Mouse (Mus musculus): ENCODE data around the gene Spata45. TPM values are rescaled to one million over a fixed set of nuclear protein-coding genes. Genes with fewer than 3 reads are reported as not detected.

The Spata45 gene
- polyA plus RNA-seq, 1 experiment, result 182 TPM

- Histone ChIP-seq H3K36me3 (ENCODE audit: control insufficient read depth, insufficient read depth, low read length) (no peaks in the 10 kb centered on the region), H3K27me3 (ENCODE audit: control insufficient read depth, insufficient read depth, low read length) (no peaks in the 10 kb centered on the region), H3K4me1 (ENCODE audit: control insufficient read depth, insufficient read depth, low read length) (no peaks in the 10 kb centered on the region), H3K27ac (ENCODE audit: control insufficient read depth, insufficient read depth, low read depth, low read length) (no peak overlapping the region), H3K4me3 (ENCODE audit: control insufficient read depth, low read depth, low read length) (no peak overlapping the region)
- TF ChIP-seq POLR2A (IDR thresholded peaks at IDR 0.05; ENCODE audit: control insufficient read depth, low read depth, low read length), result no peak
- peak; percentile 37; the same call in 1 of the 2 replicates for TF ChIP-seq CTCF (IDR thresholded peaks at IDR 0.05; ENCODE audit: control insufficient read depth, insufficient read depth, insufficient replicate concordance, low read depth, low read length)
Observed at GRCm38 (mm10) chr1:191084951-191085559, 48.6 kb downstream of the Spata45 start.

GRCm38 (mm10) chr1:191085597-191085996, 49.2 kb downstream of the Spata45 start:
- Histone ChIP-seq H3K36me3 (ENCODE audit: control insufficient read depth, insufficient read depth, low read length) (no peaks in the 10 kb centered on the region), H3K27ac (ENCODE audit: control insufficient read depth, insufficient read depth, low read depth, low read length) (no peak overlapping the region), H3K4me3 (ENCODE audit: control insufficient read depth, low read depth, low read length) (no peak overlapping the region), H3K4me1 (ENCODE audit: control insufficient read depth, insufficient read depth, low read length) (no peaks in the 10 kb centered on the region), H3K27me3 (ENCODE audit: control insufficient read depth, insufficient read depth, low read length) (no peaks in the 10 kb centered on the region)
- TF ChIP-seq CTCF (IDR thresholded peaks at IDR 0.05; ENCODE audit: control insufficient read depth, insufficient read depth, insufficient replicate concordance, low read depth, low read length) (no peak), POLR2A (IDR thresholded peaks at IDR 0.05; ENCODE audit: control insufficient read depth, low read depth, low read length) (no peak)

GRCm38 (mm10) chr1:191086304-191086878, 50.0 kb downstream of the Spata45 start:
- Histone ChIP-seq H3K4me3 (ENCODE audit: control insufficient read depth, low read depth, low read length) (no peak overlapping the region), H3K36me3 (ENCODE audit: control insufficient read depth, insufficient read depth, low read length) (no peaks in the 10 kb centered on the region), H3K27ac (ENCODE audit: control insufficient read depth, insufficient read depth, low read depth, low read length) (no peak overlapping the region), H3K4me1 (ENCODE audit: control insufficient read depth, insufficient read depth, low read length) (no peaks in the 10 kb centered on the region), H3K27me3 (ENCODE audit: control insufficient read depth, insufficient read depth, low read length) (no peaks in the 10 kb centered on the region)
- TF ChIP-seq CTCF (IDR thresholded peaks at IDR 0.05; ENCODE audit: control insufficient read depth, insufficient read depth, insufficient replicate concordance, low read depth, low read length), result no peak
- TF ChIP-seq POLR2A (IDR thresholded peaks at IDR 0.05; ENCODE audit: control insufficient read depth, low read depth, low read length), result no peak

- H3K27ac ChIP-seq (ENCODE audit: control insufficient read depth, insufficient read depth, low read depth, low read length), result no peak overlapping the region
Observed at GRCm38 (mm10) chr1:191086960-191087359, 50.5 kb downstream of the Spata45 start.

GRCm38 (mm10) chr1:191087955-191088354, 51.5 kb downstream of the Spata45 start:
- Histone ChIP-seq H3K27me3 (ENCODE audit: control insufficient read depth, insufficient read depth, low read length) (no peaks in the 10 kb centered on the region), H3K4me1 (ENCODE audit: control insufficient read depth, insufficient read depth, low read length) (no peaks in the 10 kb centered on the region), H3K4me3 (ENCODE audit: control insufficient read depth, low read depth, low read length) (no peak overlapping the region), H3K36me3 (ENCODE audit: control insufficient read depth, insufficient read depth, low read length) (no peaks in the 10 kb centered on the region), H3K27ac (ENCODE audit: control insufficient read depth, insufficient read depth, low read depth, low read length) (no peak overlapping the region)
- TF ChIP-seq CTCF (IDR thresholded peaks at IDR 0.05; ENCODE audit: control insufficient read depth, insufficient read depth, insufficient replicate concordance, low read depth, low read length), result no peak
- TF ChIP-seq POLR2A (IDR thresholded peaks at IDR 0.05; ENCODE audit: control insufficient read depth, low read depth, low read length), result no peak

More at GRCm38 (mm10) chr1:191086960-191087359, 50.5 kb downstream of the Spata45 start:
- H3K4me1 ChIP-seq (ENCODE audit: control insufficient read depth, insufficient read depth, low read length), result no peaks in the 10 kb centered on the region
- TF ChIP-seq POLR2A (IDR thresholded peaks at IDR 0.05; ENCODE audit: control insufficient read depth, low read depth, low read length), result no peak
- no peaks in the 10 kb centered on the region for H3K27me3 ChIP-seq (ENCODE audit: control insufficient read depth, insufficient read depth, low read length)
- H3K4me3 ChIP-seq (ENCODE audit: control insufficient read depth, low read depth, low read length), result no peak overlapping the region
- H3K36me3 ChIP-seq (ENCODE audit: control insufficient read depth, insufficient read depth, low read length), result no peaks in the 10 kb centered on the region

GRCm38 (mm10) chr1:191089355-191089754, 52.9 kb downstream of the Spata45 start:
- Histone ChIP-seq H3K36me3 (ENCODE audit: control insufficient read depth, insufficient read depth, low read length) (no peaks in the 10 kb centered on the region), H3K4me1 (ENCODE audit: control insufficient read depth, insufficient read depth, low read length) (no peaks in the 10 kb centered on the region), H3K4me3 (ENCODE audit: control insufficient read depth, low read depth, low read length) (no peak overlapping the region), H3K27ac (ENCODE audit: control insufficient read depth, insufficient read depth, low read depth, low read length) (no peak overlapping the region), H3K27me3 (ENCODE audit: control insufficient read depth, insufficient read depth, low read length) (no peaks in the 10 kb centered on the region)
- TF ChIP-seq CTCF (IDR thresholded peaks at IDR 0.05; ENCODE audit: control insufficient read depth, insufficient read depth, insufficient replicate concordance, low read depth, low read length) (no peak), POLR2A (IDR thresholded peaks at IDR 0.05; ENCODE audit: control insufficient read depth, low read depth, low read length) (no peak)

GRCm38 (mm10) chr1:191092050-191092449, 55.6 kb downstream of the Spata45 start:
- TF ChIP-seq POLR2A (IDR thresholded peaks at IDR 0.05; ENCODE audit: control insufficient read depth, low read depth, low read length) (no peak), CTCF (IDR thresholded peaks at IDR 0.05; ENCODE audit: control insufficient read depth, insufficient read depth, insufficient replicate concordance, low read depth, low read length) (no peak)
- H3K27ac ChIP-seq (ENCODE audit: control insufficient read depth, insufficient read depth, low read depth, low read length), result no peak overlapping the region

More at GRCm38 (mm10) chr1:191092050-191092449, 55.6 kb downstream of the Spata45 start:
- no peaks in the 10 kb centered on the region for H3K36me3 ChIP-seq (ENCODE audit: control insufficient read depth, insufficient read depth, low read length)
- no peaks in the 10 kb centered on the region for H3K27me3 ChIP-seq (ENCODE audit: control insufficient read depth, insufficient read depth, low read length)
- H3K4me1 ChIP-seq (ENCODE audit: control insufficient read depth, insufficient read depth, low read length), result no peaks in the 10 kb centered on the region
- H3K4me3 ChIP-seq (ENCODE audit: control insufficient read depth, low read depth, low read length), result no peak overlapping the region

Other genes starting within 250 kb of the Spata45 start
- gene Rps6kc1, start 124.9 kb upstream of the Spata45 start, polyA plus RNA-seq (2012; rRNA removed), result 3.0 and 4.7 TPM in 2 replicates
- gene Angel2, start 111.5 kb upstream of the Spata45 start, polyA plus RNA-seq (2012; rRNA removed), result 18.3 and 18.6 TPM in 2 replicates
- 53.8 and 65.7 TPM in 2 replicates for gene Vash2, start 57.3 kb upstream of the Spata45 start, polyA plus RNA-seq (2012; rRNA removed)
- 4.1 and 4.2 TPM in 2 replicates for gene Flvcr1, start 10.5 kb upstream of the Spata45 start, polyA plus RNA-seq (2012; rRNA removed)
- gene Tatdn3, start 26.3 kb downstream of the Spata45 start, polyA plus RNA-seq (2012; rRNA removed), result 14.3 and 14.7 TPM in 2 replicates
- gene Nsl1, start 26.4 kb downstream of the Spata45 start, polyA plus RNA-seq (2012; rRNA removed), result 2.6 TPM in 2 replicates
- 0.68 and 1.00 TPM in 2 replicates for gene Batf3, start 61.2 kb downstream of the Spata45 start, polyA plus RNA-seq (2012; rRNA removed)
- gene Fam71a, start 128.2 kb downstream of the Spata45 start, polyA plus RNA-seq (2012; rRNA removed), result 80.7 and 82.4 TPM in 2 replicates
- gene Atf3, start 181.4 kb downstream of the Spata45 start, polyA plus RNA-seq (2012; rRNA removed), result 0.16 TPM in 1 of 2 replicates, not detected in the other